12 mouse cellular contexts compared by ENCODE assay signal in genomic region chr6:7697999-7698699, GRCm38 (mm10). TPM values are rescaled to one million over a fixed set of nuclear protein-coding genes. Genes with fewer than 3 reads are reported as not detected.
DNase-seq lines count a peak whose midpoint lies in the region; ATAC-seq lines count a peak whose summit lies in the region.
"Had no signal": no experiment of that assay in that cellular context is flagged by ENCODE, and none has a peak within 500 bp of the region (broad histone marks: within the 10 kb centered on the region; RNA-seq: fewer than 3 reads in every experiment).

No protein-coding gene starts in this region.

- ATAC-seq in megakaryocyte-erythroid progenitor cell, adult 5-6 weeks (replicated peaks; ENCODE audit: low FRiP score, low TSS enrichment, poor library complexity, severe bottlenecking): peak; percentile 89

- intact Hi-C loops in left cerebral cortex, postnatal 4 days (cut with DNase I): no loop called here

- peak; percentile 24 for DNase-seq in layer of hippocampus, adult 9-11 months
- DNase-seq in layer of hippocampus, adult 9-10 months (ENCODE audit: low spot score): no peak
- DNase-seq in c-Kit-positive CD71-positive TER-119-negative erythroid progenitor cells, embryonic 14.5 days (ENCODE audit: low read depth): peak; percentile 71
- peak; percentile 61 for DNase-seq in liver
- no peak for DNase-seq in left cerebral cortex, postnatal 4 days
- no peak for DNase-seq in testis, postnatal 10 days (ENCODE audit: low spot score)
- DNase-seq: adrenal gland, postnatal 10 days; cerebellum, adult 9-11 months; gastrocnemius, postnatal 14 days; lung, embryonic 14.5 days; thymus, postnatal 4 days had no signal

RNA-seq across cellular contexts. Expression of gene Asns, which starts 5.1 kb away (rescaled TPM):
- total RNA-seq in megakaryocyte-erythroid progenitor cell, adult 5-6 weeks (2014; fragmentation: Nextera tagmentation): 213 and 259 TPM in 2 replicates
- 174 and 298 TPM in 2 replicates for total RNA-seq in megakaryocyte-erythroid progenitor cell, adult 5-6 weeks (2017)
- total RNA-seq in left cerebral cortex, postnatal 4 days (2021): 10 to 100 TPM; 99.3 to 99.8 TPM

Comparison
In these comparisons a context has a peak if more than half of its experiments do, and no peak if none do; other contexts are left out.
1. DNase-seq: peak in layer of hippocampus, adult 9-11 months (single experiment), c-Kit-positive CD71-positive TER-119-negative erythroid progenitor cells, embryonic 14.5 days (single experiment) and liver (single experiment); none in layer of hippocampus, adult 9-10 months (single experiment), left cerebral cortex, postnatal 4 days (single experiment) and testis, postnatal 10 days (single experiment).